Mouse (Mus musculus): ENCODE data around the gene Tenm3.
"Not testable (repeated sequence)": the region's sequence is repeated elsewhere in the genome, so short reads cannot be mapped to it uniquely, and the experiment has no call there.

Tenm3 gene

GRCm38 (mm10) chr8:48207567-48207966 is 636.2 kb downstream of the Tenm3 start:
- DNase-seq (ENCODE audit: low spot score in 2 of 2), result peak in 1 of 2 experiments; percentile 36

- no peak for DNase-seq (ENCODE audit: low spot score in 2 of 2)
These were observed 636.8 kb downstream of the Tenm3 start for GRCm38 (mm10) chr8:48206922-48207321.

- no peak for DNase-seq (ENCODE audit: low spot score in 2 of 2)
These were observed 638.9 kb downstream of the Tenm3 start for GRCm38 (mm10) chr8:48204838-48205345.

DNA sequence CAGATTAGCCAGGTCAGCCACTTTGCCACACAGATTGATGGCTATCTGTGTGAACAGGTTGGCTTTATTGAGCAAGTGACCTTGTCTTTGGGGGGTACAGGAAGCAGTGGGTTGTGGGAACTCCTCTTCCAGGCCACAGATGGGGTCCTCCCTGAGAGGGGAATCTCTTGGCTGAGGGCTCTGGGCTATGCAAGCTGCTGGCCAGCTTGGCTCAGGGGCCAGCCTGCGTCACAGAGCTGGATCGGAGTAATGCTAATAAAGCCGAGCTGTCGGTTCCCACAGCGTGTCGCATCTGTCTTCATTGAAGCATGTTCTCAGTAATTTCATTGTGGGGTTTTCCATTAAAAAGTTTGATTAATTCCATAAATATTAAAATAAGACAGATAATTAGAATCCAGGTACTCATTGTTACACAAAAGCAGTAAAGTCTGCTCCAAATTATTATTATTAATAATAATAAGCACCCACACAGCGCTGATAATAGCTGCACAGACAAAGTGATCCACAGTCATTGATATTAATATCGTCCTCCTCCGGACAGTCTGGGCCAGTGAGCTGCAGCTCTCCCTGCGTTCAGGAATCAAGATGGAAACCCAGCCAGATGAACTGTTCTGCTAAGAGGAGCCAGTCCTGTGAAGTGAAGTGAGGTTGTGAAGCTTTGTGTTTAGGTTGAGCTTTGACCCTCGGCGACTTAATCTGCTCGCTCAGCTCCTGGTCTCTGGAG is 639.5 kb downstream of the Tenm3 start:
- DNase-seq (ENCODE audit: low spot score in 2 of 2), result no peak

DNA sequence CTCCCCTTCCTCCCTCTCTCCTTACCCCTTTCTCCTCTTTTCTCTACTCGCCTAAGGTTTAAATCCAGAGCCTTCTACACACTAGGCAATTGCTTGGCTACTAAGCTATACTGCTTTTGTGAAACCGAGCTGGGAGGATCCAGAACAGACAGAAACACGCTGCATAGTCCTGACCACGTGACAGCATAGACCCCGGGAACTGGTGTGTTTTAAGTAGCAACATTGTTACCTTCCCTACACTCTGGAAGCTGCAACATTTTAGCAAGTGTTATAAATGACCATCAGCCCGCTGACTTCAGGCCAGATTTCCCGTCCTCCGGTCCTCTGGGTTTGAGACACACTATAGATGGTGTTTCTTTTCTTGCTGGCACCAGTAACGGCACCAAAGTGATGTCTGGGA is 640.1 kb downstream of the Tenm3 start:
- no peak for DNase-seq (ENCODE audit: low spot score in 2 of 2)

- DNase-seq (ENCODE audit: low spot score in 2 of 2), result no peak
These were observed 640.6 kb downstream of the Tenm3 start for GRCm38 (mm10) chr8:48203161-48203560.

DNA sequence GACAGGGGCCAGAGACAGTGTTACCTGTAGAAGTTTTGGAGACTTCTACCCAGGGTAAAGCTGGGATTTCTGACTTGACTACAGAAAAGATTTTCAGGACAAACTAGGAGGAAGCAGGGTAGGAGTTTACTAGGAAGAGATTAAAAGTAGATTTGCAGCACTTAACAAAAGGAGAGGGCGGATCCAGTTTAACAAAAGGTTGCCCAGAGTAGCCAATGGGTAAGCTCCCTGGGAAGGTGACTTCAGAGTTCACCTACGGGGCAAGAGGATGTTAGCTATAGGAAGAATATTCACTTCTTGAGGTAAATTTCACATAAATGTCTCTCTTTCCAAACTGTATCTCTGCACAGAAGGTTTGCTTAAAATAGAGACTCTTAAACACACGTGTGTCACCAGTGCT is 641.1 kb downstream of the Tenm3 start:
- DNase-seq (ENCODE audit: low spot score in 2 of 2), result no peak

GRCm38 (mm10) chr8:48199171-48199570 is 644.6 kb downstream of the Tenm3 start:
- peak in 1 of 2 experiments; percentile 33 for DNase-seq (ENCODE audit: low spot score in 2 of 2)

DNA sequence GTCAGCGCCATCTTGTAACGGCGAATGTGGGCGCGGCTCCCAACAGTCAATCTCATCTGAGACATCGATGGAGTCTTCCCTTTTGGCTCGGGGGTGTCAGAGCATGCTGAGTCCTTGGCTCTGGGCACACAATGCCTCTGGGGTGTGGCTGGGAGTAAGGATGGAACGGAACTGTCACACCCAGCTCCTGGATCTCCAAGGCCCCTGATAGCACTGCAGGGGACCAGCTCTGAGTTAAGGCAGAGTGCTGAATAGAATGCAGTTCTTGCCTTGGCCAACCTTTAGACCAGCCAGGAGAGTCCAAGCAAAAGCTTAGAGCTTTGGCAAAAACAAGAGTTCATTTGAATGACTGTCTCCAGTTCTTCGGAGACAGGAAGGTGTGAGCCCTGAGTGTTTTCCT is 647.8 kb downstream of the Tenm3 start:
- no peak for DNase-seq (ENCODE audit: low spot score in 2 of 2)

GRCm38 (mm10) chr8:48188586-48188985 is 655.2 kb downstream of the Tenm3 start:
- no peak for DNase-seq (ENCODE audit: low spot score in 2 of 2)

DNA sequence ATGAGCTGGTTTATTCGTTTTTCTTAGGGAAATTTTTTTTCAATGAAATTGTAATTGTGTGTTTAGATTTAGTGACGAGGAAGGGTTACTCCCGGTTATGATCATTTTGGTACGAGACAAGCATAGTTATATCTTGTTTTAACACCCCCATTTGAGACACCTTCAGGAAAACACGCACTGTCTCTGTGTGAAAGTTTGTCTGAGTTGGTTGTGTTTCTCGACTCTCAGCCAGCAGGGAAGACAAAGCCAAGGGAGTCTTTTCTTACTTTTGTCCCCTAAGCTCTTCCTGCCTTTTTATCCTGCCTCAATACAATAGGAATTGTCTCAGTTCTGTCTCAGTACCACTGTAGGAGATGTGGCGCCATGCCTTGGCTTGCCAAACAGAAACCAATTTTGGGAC is 660.0 kb downstream of the Tenm3 start:
- no peak for DNase-seq (ENCODE audit: low spot score in 2 of 2)

DNA sequence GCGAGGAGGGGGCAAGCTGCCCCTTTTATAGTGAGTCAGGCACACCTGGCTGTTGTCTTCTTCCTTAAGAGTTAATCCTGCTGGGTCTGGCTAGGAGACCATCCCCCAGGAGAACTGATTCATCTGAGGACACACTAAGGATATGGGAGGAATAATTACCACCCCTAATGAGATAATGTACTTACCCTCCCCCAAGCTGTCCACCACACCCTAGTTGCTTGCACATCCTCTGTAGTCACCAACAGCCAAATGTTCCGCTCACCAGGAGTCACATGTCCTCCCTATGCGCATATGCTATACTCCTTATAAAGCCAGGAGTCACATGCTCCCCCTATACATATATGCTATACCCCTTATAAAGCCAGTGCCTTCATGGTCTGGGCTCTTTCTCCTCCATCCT is 662.8 kb downstream of the Tenm3 start:
- DNase-seq (ENCODE audit: low spot score in 2 of 2), result no peak

DNA sequence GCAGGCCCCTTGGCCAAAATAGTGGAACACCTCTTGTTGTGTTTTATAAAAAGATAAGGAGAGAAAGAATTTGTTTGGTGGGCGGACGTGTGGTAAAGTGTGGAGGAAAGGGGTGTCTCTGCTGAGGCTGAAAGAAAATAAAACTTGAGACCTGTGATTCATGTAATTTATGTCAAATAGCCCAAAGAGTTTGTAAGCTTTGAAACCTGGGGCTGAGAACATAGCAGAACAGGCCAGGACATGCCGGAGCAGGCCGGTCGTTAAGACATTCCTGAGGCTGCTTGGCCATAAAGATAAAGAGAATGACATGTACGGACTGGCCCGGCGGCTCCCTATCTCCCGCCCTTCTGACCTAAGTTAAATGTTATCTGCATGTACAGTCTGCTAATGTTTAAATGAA is 663.6 kb downstream of the Tenm3 start:
- DNase-seq (ENCODE audit: low spot score in 2 of 2), result not testable (repeated sequence)

DNA sequence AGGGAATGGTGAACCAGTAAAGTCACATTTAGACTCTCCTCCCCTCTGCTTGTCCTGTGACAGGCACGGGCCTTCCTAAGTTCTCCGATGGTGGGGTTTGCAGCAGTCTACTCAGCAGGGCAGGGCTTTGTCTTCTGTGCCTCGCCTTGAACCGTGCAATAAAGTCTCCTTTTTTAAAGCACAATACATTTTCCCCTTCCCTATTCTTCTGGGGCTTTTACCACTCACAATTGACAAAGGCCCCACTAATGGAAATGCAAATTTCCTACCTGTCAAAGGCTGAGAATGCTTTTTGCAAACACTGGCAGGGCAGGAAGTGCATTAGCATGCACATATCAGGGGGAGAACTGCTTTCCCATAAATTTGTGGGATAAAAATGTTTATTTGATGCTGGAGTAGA is 664.8 kb downstream of the Tenm3 start:
- DNase-seq (ENCODE audit: low spot score in 2 of 2), result no peak

- no peak for DNase-seq (ENCODE audit: low spot score in 2 of 2)
These were observed 665.9 kb downstream of the Tenm3 start for GRCm38 (mm10) chr8:48177876-48178275.

Measured in right cerebral cortex, postnatal 10 days (tissue).